15 mouse cellular contexts compared by ENCODE assay signal in genomic region chr2:135538022-135538421, GRCm38 (mm10).
A peak's percentile ranks its signal among the peaks of the same experiment; 100 is the strongest.
DNase-seq lines count a peak whose midpoint lies in the region; ATAC-seq and TF ChIP-seq lines count a peak whose summit lies in the region.
"Had no signal": no experiment of that assay in that cellular context is flagged by ENCODE, and none has a peak within 500 bp of the region (broad histone marks: within the 10 kb centered on the region; RNA-seq: fewer than 3 reads in every experiment).

No protein-coding gene starts in this region.

- H3K27me3 ChIP-seq in forebrain, embryonic 14.5 days (replicated peaks; ENCODE audit: control insufficient read depth, insufficient read depth, low read length), result no peaks in the 10 kb centered on the region
- no peaks in the 10 kb centered on the region for H3K27me3 ChIP-seq in forebrain, embryonic 11.5 days (ENCODE audit: control insufficient read depth, insufficient read depth, low read length)
- no peaks in the 10 kb centered on the region for H3K27me3 ChIP-seq in lung, embryonic 14.5 days (ENCODE audit: insufficient read depth, low read length)
- no peaks in the 10 kb centered on the region for H3K27me3 ChIP-seq in heart, embryonic 14.5 days (ENCODE audit: control insufficient read depth, insufficient read depth, low read length)
- no peaks in the 10 kb centered on the region for H3K27me3 ChIP-seq in forebrain, embryonic 10.5 days (ENCODE audit: poor library complexity, severe bottlenecking)
- H3K27me3 ChIP-seq: forebrain, embryonic 13.5 days had no signal

- no peak overlapping the region for H3K4me3 ChIP-seq in forebrain, embryonic 14.5 days (ENCODE audit: low read depth, low read length)
- H3K4me3 ChIP-seq in forebrain, embryonic 11.5 days (ENCODE audit: low read depth, low read length), result no peak overlapping the region
- no peak overlapping the region for H3K4me3 ChIP-seq in lung, embryonic 14.5 days (ENCODE audit: low read depth, low read length)
- no peak overlapping the region for H3K4me3 ChIP-seq in lung, adult 2 months (replicated peaks; ENCODE audit: extremely low read depth, low read depth, low read length)
- no peak overlapping the region for H3K4me3 ChIP-seq in heart, embryonic 14.5 days (ENCODE audit: control insufficient read depth in 1 of 2, insufficient read depth in 1 of 2, low read depth in 1 of 2, low read length in 2 of 2)
- H3K4me3 ChIP-seq in forebrain, embryonic 10.5 days, result no peak overlapping the region
- H3K4me3 ChIP-seq: forebrain, embryonic 13.5 days; heart, adult 2 months had no signal

- no peaks in the 10 kb centered on the region for H3K36me3 ChIP-seq in forebrain, embryonic 14.5 days (ENCODE audit: control insufficient read depth, insufficient read depth, low read length)
- H3K36me3 ChIP-seq in forebrain, embryonic 11.5 days (ENCODE audit: control insufficient read depth, insufficient read depth, low read length), result no peaks in the 10 kb centered on the region
- H3K36me3 ChIP-seq in lung, embryonic 14.5 days (ENCODE audit: insufficient read depth), result no peaks in the 10 kb centered on the region
- no peaks in the 10 kb centered on the region for H3K36me3 ChIP-seq in heart, embryonic 14.5 days (ENCODE audit: control insufficient read depth, insufficient read depth, low read length)
- H3K36me3 ChIP-seq in forebrain, embryonic 10.5 days (replicated peaks), result no peaks in the 10 kb centered on the region

- no peak for TF ChIP-seq POLR2A in lung, adult 2 months (IDR thresholded peaks at IDR 0.05; ENCODE audit: borderline replicate concordance, extremely low read depth, low read depth, low read length)

- TF ChIP-seq CTCF in lung, embryonic 14.5 days (IDR thresholded peaks at IDR 0.05; ENCODE audit: low read depth), result no peak
- TF ChIP-seq CTCF in lung, adult 2 months (IDR thresholded peaks at IDR 0.05; ENCODE audit: insufficient read depth, low read length), result no peak

- no peak overlapping the region for H3K27ac ChIP-seq in forebrain, embryonic 14.5 days (ENCODE audit: low read depth, low read length)
- no peak overlapping the region for H3K27ac ChIP-seq in forebrain, embryonic 11.5 days (ENCODE audit: low read depth, low read length)
- no peak overlapping the region for H3K27ac ChIP-seq in lung, embryonic 14.5 days (ENCODE audit: low read depth)
- H3K27ac ChIP-seq in heart, embryonic 14.5 days (replicated peaks in 1 of 2; ENCODE audit: control insufficient read depth in 1 of 2, insufficient read depth in 1 of 2, low read depth in 2 of 2, low read length in 2 of 2), result peak overlapping the region; percentile 15 to 93
- H3K27ac ChIP-seq in forebrain, embryonic 10.5 days, result no peak overlapping the region
- H3K27ac ChIP-seq: forebrain, embryonic 13.5 days; macrophage had no signal

- no peak for ATAC-seq in forebrain, embryonic 14.5 days
- ATAC-seq in forebrain, embryonic 11.5 days (replicated peaks; ENCODE audit: low FRiP score), result no peak
- no peak for ATAC-seq in lung, embryonic 14.5 days (ENCODE audit: insufficient read depth)
- ATAC-seq in heart, embryonic 14.5 days (ENCODE audit: insufficient number of reproducible peaks, insufficient read depth, low FRiP score, low read depth), result no peak
- ATAC-seq: forebrain, embryonic 13.5 days; inflammation-experienced regulatory T-cells, adult 6 months had no signal

- H3K4me2 ChIP-seq in forebrain, embryonic 14.5 days (ENCODE audit: low read length), result no peak overlapping the region
- H3K4me2 ChIP-seq in forebrain, embryonic 11.5 days (ENCODE audit: low read depth, low read length, severe bottlenecking), result no peak overlapping the region
- H3K4me2 ChIP-seq in lung, embryonic 14.5 days, result no peak overlapping the region
- peak overlapping the region; percentile 67; the same call in 1 of the 2 replicates for H3K4me2 ChIP-seq in heart, embryonic 14.5 days (ENCODE audit: low read length)
- H3K4me2 ChIP-seq: forebrain, embryonic 13.5 days; liver, embryonic 11.5 days had no signal

- 4% methylated on average over 2 of the region's 2 CpGs for WGBS in forebrain, embryonic 14.5 days
- WGBS in forebrain, embryonic 11.5 days, result 23% methylated on average over 2 of the region's 2 CpGs
- WGBS in lung, embryonic 14.5 days, result 57% methylated on average over 2 of the region's 2 CpGs
- 62% methylated on average over 2 of the region's 2 CpGs for WGBS in lung, adult 2 months
- 72% methylated on average over 2 of the region's 2 CpGs for WGBS in heart, embryonic 14.5 days
- 26% methylated on average over 2 of the region's 2 CpGs for WGBS in forebrain, embryonic 10.5 days

- peaks cover 4% of the 10 kb centered on the region; the same call in 1 of the 2 replicates for H3K4me1 ChIP-seq in forebrain, embryonic 14.5 days (ENCODE audit: control insufficient read depth, insufficient read depth, low read length)
- no peaks in the 10 kb centered on the region for H3K4me1 ChIP-seq in forebrain, embryonic 11.5 days (replicated peaks; ENCODE audit: control insufficient read depth, insufficient read depth, low read length)
- H3K4me1 ChIP-seq in lung, embryonic 14.5 days (ENCODE audit: insufficient read depth), result peaks cover 11% of the 10 kb centered on the region; the same call in 1 of the 2 replicates
- peaks cover 10% of the 10 kb centered on the region for H3K4me1 ChIP-seq in lung, adult 2 months (ENCODE audit: control insufficient read depth, insufficient read depth, low read length)
- peaks cover 10 to 29% of the 10 kb centered on the region in 2 experiments for H3K4me1 ChIP-seq in heart, embryonic 14.5 days (ENCODE audit: control insufficient read depth in 2 of 2, insufficient read depth in 2 of 2, low read length in 2 of 2)
- peaks cover 25% of the 10 kb centered on the region for H3K4me1 ChIP-seq in forebrain, embryonic 10.5 days

- DNase-seq in forebrain, embryonic 14.5 days (ENCODE audit: low spot score), result peak; percentile 52
- DNase-seq in forebrain, embryonic 11.5 days (ENCODE audit: low spot score), result no peak
- peak; percentile 10 for DNase-seq in lung, embryonic 14.5 days
- no peak for DNase-seq in lung, adult 2 months
- DNase-seq in NIH3T3 (ENCODE audit: low read depth), result peak; percentile 25
- no peak for DNase-seq in left cerebral cortex, adult 9 months (ENCODE audit: low spot score in 2 of 2)
- DNase-seq in forebrain, embryonic 10.5 days (ENCODE audit: extremely low spot score, low spot score), result no peak
- DNase-seq: cerebellum, adult 2 months; right cerebral cortex, postnatal 4 days had no signal

- H3K9me3 ChIP-seq in forebrain, embryonic 14.5 days (replicated peaks; ENCODE audit: control insufficient read depth, low read length), result no peaks in the 10 kb centered on the region
- H3K9me3 ChIP-seq in forebrain, embryonic 11.5 days (ENCODE audit: control insufficient read depth, low read length), result no peaks in the 10 kb centered on the region
- no peaks in the 10 kb centered on the region for H3K9me3 ChIP-seq in lung, embryonic 14.5 days (ENCODE audit: low read depth, low read length)
- H3K9me3 ChIP-seq in heart, embryonic 14.5 days (ENCODE audit: control insufficient read depth, low read length), result no peaks in the 10 kb centered on the region; the same call in 1 of the 2 replicates
- peaks cover 10% of the 10 kb centered on the region for H3K9me3 ChIP-seq in forebrain, embryonic 10.5 days
- H3K9me3 ChIP-seq: forebrain, embryonic 13.5 days had no signal

- H3K9ac ChIP-seq in forebrain, embryonic 14.5 days (ENCODE audit: low read length), result no peak overlapping the region
- H3K9ac ChIP-seq in forebrain, embryonic 11.5 days (ENCODE audit: low read length), result no peak overlapping the region
- H3K9ac ChIP-seq in lung, embryonic 14.5 days, result no peak overlapping the region
- H3K9ac ChIP-seq in heart, embryonic 14.5 days (ENCODE audit: low read length), result no peak overlapping the region
- H3K9ac ChIP-seq: forebrain, embryonic 13.5 days had no signal

Comparison
In these comparisons a context has a peak if more than half of its experiments do, and no peak if none do; other contexts are left out.
1. DNase-seq: peak in forebrain, embryonic 14.5 days (single experiment), lung, embryonic 14.5 days (single experiment) and NIH3T3 (single experiment); none in forebrain, embryonic 11.5 days (single experiment), lung, adult 2 months (single experiment), left cerebral cortex, adult 9 months (0 of 2) and forebrain, embryonic 10.5 days (single experiment).
2. H3K27ac ChIP-seq: peak in heart, embryonic 14.5 days (2 of 2); none in forebrain, embryonic 14.5 days (single experiment), forebrain, embryonic 11.5 days (single experiment), lung, embryonic 14.5 days (single experiment) and forebrain, embryonic 10.5 days (single experiment).